Mouse (Mus musculus): ENCODE measurements around the gene Sema7a.

DNA sequence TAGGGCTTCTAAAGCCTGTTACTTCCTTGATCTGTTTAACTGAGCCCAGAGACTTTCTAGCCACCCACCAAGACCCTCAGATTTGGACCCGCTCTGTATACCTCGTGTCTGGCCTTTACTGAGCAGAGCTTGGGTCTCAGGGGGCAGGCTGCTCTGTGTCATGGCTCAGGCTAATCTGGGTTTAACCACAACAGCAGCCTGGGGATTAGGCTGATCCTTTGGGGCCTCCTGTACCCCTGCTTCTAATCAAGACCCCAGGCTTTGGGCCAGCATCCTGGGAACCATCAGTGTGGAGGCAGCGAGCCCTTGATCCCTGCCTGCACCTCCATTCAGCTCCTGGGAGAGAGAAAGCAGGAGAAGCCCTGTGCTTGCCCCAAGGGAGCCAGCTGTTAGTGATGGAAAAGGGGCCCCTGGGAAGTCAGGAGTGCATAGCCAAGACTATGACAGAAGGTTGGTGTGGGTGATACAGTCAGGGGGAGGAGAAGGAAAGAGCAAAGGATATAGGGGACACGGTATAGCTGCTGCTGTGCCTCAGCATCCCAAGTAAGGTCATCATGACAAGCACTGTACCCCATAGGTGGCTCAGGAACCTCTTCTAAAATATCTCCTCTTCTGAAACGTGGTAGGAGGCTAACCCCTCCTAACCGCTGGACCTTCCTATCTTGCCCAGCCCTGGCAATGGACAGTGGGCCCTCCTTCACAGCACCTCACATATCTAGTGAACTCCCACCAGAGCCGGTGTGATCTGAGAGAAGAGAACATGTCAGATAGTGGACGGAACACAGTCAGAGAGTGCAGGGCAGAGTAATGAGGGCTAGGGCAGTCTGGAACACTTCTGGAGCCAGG is 6.1 kb downstream of the Sema7a start:
- TF ChIP-seq CTCF (IDR thresholded peaks at IDR 0.05; ENCODE audit: low read depth, low read length) (no peak), POLR2A (IDR thresholded peaks at IDR 0.05; ENCODE audit: extremely low read depth, insufficient read depth, low read length) (no peak)

Data from liver, adult 2 months (tissue).